Mouse (Mus musculus) embryonic facial prominence, embryonic 14.5 days (tissue): ENCODE data around the gene Zfp661. TPM values are rescaled to one million over a fixed set of nuclear protein-coding genes. Genes with fewer than 3 reads are reported as not detected.

Experiments used
- ATAC-seq: fragments of 200-750 bp; cut with Nextera tagmentation; 2 replicates; pipeline ENCODE4 v1.8.0; 2017; ENCODE audit warnings: low read depth, moderate number of reproducible peaks, moderate TSS enrichment
- DNase-seq: peaks from one replicate; pipeline ENCODE4 v3.0.0-alpha.2; 2015; ENCODE audit warnings: low spot score
- H3K27ac ChIP-seq: fragments of 300-500 bp; sonication (generic); replicated peaks from 2 replicates; pipeline ENCODE4 v1.5.1; 2014; ENCODE audit warnings: low read depth, mild to moderate bottlenecking, low read length, moderate library complexity
- H3K27me3 ChIP-seq: fragments of 300-500 bp; sonication (generic); replicated peaks from 2 replicates; pipeline ENCODE4 v1.6.1; 2014; ENCODE audit warnings: low read length; ENCODE audit not compliant: control insufficient read depth, insufficient read depth
- H3K36me3 ChIP-seq: fragments of 300-500 bp; sonication (generic); 2 replicates; pipeline ENCODE4 v1.6.1; 2014; ENCODE audit warnings: low read length, mixed read lengths; ENCODE audit not compliant: control insufficient read depth, insufficient read depth
- H3K4me1 ChIP-seq: fragments of 300-500 bp; sonication (generic); 2 replicates; pipeline ENCODE4 v1.6.1; 2014; ENCODE audit warnings: antibody characterized with exemption, low read length; ENCODE audit not compliant: control insufficient read depth, insufficient read depth
- H3K4me2 ChIP-seq: fragments of 300-500 bp; sonication (generic); 2 replicates; pipeline ENCODE4 v1.6.1; 2014; ENCODE audit warnings: low read depth, mild to moderate bottlenecking, low read length, moderate library complexity, mixed read lengths
- H3K4me3 ChIP-seq: fragments of 300-500 bp; sonication (generic); 2 replicates; pipeline ENCODE4 v1.5.1; 2014; ENCODE audit warnings: low read depth, mild to moderate bottlenecking, low read length
- H3K9ac ChIP-seq: fragments of 300-500 bp; sonication (generic); 2 replicates; pipeline ENCODE4 v1.6.1; 2014; ENCODE audit warnings: low read depth, mild to moderate bottlenecking, low read length, moderate library complexity, mixed read lengths
- H3K9me3 ChIP-seq: fragments of 300-500 bp; sonication (generic); 2 replicates; pipeline ENCODE4 v1.6.1; 2016; ENCODE audit warnings: low read length; ENCODE audit not compliant: control insufficient read depth
- WGBS: fragments of 180-500 bp; shearing (Covaris S2); extraction: QIAGEN DNeasy Blood & Tissue Kit; methylation state at CpG from one replicate; pipeline ENCODE4 v1.1.7; 2014; 5-methylcytosine and 5-hydroxymethylcytosine counted together
- polyA plus RNA-seq: library from polyadenylated mRNA; unstranded; fragments of >200 nt; fragmentation: Nextera tagmentation; extraction: Ambion mirVana; gene quantifications from 2 replicates; pipeline ENCODE4 v1.2.1, GENCODE M21; 2014

The Zfp661 gene
- polyA plus RNA-seq, result 4.0 and 5.1 TPM in 2 replicates

DNA sequence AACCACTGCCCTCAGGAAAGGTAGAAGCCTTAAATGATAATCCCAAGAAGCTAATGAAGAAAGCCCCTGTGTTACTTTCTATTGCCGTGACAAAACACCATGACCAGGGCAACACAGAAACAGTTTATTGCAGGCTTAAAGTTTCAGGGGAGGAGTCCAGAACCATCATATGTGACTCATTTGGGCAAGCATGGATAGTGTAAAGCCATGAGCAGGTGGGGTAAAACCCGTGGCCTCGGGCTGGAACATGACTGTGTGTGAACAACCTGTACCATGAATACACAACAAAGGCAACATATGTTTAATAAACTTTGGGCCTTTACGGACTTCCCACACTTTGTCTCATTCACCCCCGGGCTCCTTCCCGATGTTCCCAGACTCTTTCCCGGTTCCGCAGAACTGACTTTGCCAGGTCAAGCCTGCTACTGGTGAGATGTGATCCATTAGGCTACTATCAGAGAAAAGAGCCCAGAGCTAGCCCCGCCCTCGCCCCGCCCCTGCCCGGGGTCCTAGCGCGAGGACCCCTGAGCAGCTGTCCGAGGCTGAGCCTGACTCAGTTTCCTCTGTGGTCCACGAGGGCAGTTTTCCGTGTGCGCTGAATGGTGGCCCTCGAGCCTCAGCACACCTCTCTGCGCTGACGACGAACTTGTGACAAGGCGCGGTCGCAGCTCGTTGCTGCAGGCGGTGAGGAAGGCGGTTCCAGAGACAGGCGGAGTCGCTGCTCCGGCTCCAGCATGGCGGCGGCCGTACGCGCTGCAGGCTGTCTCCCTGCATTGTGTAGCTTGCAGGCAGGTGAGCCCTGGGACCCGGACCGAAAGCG lies at the start of gene Zfp661, which contains the start of gene Mrps5:
Zfp661 (minus strand) TSS at position 401 of the 820 bp plus-strand sequence.
Mrps5 (plus strand) TSS at position 529 of the 820 bp plus-strand sequence.
- Histone ChIP-seq H3K4me2 (peak within 1 kb of the TSS; percentile 71), H3K9ac (peak within 1 kb of the TSS; percentile 91), H3K27ac (peak within 1 kb of the TSS; percentile 91), H3K4me3 (peak within 1 kb of the TSS; percentile 89), H3K9me3 (no peaks in the 10 kb centered on the region), H3K4me1 (peaks cover 23% of the 10 kb centered on the region), H3K27me3 (no peaks in the 10 kb centered on the region), H3K36me3 (peaks cover 5% of the 10 kb centered on the region; the same call in 1 of the 2 replicates)
- DNase-seq (peak; percentile 71), ATAC-seq (peak; percentile 88)
- whole genome bisulfite sequencing, result 5% methylated on average over 28 of the region's 39 CpGs

DNA sequence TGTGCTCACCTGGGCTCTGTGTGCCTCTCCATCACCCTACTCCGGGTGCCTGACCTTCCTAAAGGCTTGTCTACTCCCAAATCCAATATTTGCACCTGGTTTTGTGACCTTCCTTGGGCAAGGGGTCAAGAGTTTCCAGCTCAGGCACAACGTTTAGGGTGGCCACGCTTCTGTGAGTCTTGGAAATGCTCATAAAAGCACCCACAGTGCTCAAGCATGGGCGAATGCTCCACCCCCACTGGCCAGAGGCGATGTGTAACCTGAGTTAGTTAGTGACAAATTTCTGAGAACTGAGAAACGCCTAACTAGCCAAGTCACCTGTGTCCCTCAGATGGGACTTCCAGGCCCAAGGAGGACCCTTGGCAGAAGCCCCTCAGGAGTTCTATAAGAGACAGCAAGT lies 48.7 kb upstream of the Zfp661 start:
- 69% methylated on average over 6 of the region's 6 CpGs for WGBS

DNA sequence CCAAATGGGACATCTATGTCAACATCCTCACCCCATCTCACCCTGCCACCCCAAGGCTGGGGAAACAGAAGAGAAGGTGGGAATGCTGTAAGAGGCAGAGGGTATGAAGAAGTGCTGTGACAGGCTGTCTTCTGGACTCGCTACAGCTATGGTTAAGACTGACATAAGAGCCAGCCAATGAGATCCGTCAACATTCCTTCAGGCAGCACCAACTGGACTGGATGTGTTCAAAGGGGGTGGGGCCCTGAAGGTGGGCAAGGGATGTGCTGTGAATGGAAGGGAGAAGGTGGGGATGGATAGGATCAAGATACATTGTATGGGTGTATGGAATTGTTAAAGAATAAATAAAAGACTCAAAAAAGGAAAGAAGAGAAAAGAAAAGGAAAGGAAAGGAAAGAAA lies 45.7 kb upstream of the Zfp661 start:
- Histone ChIP-seq H3K27me3 (no peaks in the 10 kb centered on the region), H3K36me3 (no peaks in the 10 kb centered on the region), H3K27ac (no peak overlapping the region), H3K9ac (no peak overlapping the region), H3K4me3 (no peak overlapping the region), H3K4me1 (no peaks in the 10 kb centered on the region), H3K9me3 (no peaks in the 10 kb centered on the region), H3K4me2 (no peak overlapping the region)
- DNase-seq (no peak), ATAC-seq (no peak)
- whole genome bisulfite sequencing, result 64% methylated on average over 2 of the region's 2 CpGs

More for the DNA sequence above, 48.7 kb upstream of the Zfp661 start:
- no peak for ATAC-seq
- no peak for DNase-seq
- Histone ChIP-seq H3K9ac (no peak overlapping the region), H3K27ac (no peak overlapping the region), H3K4me3 (no peak overlapping the region), H3K4me2 (no peak overlapping the region), H3K36me3 (no peaks in the 10 kb centered on the region), H3K4me1 (no peaks in the 10 kb centered on the region), H3K9me3 (no peaks in the 10 kb centered on the region), H3K27me3 (no peaks in the 10 kb centered on the region)

DNA sequence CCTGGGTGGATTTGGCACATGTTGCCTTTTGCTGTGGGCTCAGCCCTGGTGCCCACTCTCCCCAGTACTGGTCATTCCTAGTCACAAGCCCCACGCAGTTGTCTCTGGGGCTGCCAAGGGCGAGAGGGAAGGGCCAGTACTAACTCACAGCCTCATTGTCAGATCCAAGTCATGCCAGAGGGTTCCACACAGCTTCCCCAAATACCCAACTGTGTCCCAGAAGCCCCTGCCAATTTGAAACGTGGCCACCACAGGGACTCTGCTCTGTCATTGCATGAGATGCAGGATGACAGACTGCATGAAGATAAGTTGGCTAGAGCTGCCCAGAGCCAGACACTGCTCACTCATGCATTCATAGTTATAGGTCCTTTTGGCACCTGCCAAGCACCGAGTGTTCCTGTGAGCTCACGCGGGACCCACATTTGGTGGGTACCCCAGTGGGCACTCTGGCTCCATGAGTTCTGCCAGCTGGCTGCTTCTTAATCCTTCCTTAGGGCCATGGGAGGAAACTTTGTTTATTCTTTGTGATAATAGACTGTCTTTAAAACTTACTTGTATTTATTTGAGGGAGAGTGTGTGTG lies 41.2 kb upstream of the Zfp661 start:
- DNase-seq (no peak), ATAC-seq (no peak)
- H3K4me1 ChIP-seq, result no peaks in the 10 kb centered on the region
- no peak overlapping the region for H3K9ac ChIP-seq
- no peaks in the 10 kb centered on the region for H3K36me3 ChIP-seq
- no peaks in the 10 kb centered on the region for H3K9me3 ChIP-seq
- H3K27me3 ChIP-seq, result no peaks in the 10 kb centered on the region
- H3K4me2 ChIP-seq, result no peak overlapping the region
- 67% methylated on average over 6 of the region's 6 CpGs for WGBS
- H3K27ac ChIP-seq, result no peak overlapping the region
- H3K4me3 ChIP-seq, result no peak overlapping the region

DNA sequence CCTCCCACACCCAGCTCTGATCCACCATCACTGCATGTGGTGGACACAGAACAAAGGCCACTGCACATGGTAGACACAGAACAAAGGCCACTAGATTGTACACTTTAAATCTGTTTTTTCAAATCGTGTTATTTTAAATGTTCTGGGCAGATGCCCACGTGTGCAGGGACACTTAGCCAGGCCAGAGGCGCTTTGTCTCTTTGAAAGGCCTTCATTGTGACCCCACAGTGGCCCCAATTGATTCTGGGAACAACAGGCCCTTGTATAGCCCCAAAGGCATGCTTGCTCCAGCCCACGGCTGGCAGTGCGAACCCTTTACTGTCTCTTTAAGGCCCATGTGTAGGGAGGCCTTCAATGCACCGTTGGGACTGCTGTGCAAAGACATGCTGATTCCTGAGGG lies 40.5 kb upstream of the Zfp661 start:
- H3K27me3 ChIP-seq, result no peaks in the 10 kb centered on the region
- H3K36me3 ChIP-seq, result no peaks in the 10 kb centered on the region
- no peaks in the 10 kb centered on the region for H3K4me1 ChIP-seq
- WGBS, result 39% methylated on average over 6 of the region's 6 CpGs
- H3K9ac ChIP-seq, result no peak overlapping the region
- H3K4me2 ChIP-seq, result no peak overlapping the region
- no peak for ATAC-seq
- H3K27ac ChIP-seq, result no peak overlapping the region
- H3K9me3 ChIP-seq, result no peaks in the 10 kb centered on the region
- H3K4me3 ChIP-seq, result no peak overlapping the region
- DNase-seq, result no peak

DNA sequence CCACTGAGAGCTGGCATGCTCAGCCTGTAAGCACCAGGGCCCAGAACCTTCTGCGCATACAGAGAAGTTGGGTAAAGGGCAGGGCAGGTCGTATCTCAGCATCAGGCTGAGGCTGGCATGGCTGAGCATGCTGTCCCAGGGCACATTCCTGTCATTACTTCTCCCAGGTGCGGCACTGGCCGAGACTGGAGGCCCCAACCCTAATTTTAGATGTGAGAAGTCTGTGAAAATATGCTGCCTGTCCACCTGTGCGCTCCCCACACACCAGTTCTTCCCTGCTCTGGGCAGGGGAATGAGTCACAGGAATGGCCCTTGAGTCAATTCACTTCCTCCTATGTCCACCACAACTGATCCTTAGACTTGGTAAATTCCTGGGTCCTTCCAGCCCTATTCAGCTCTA lies 38.8 kb upstream of the Zfp661 start:
- Histone ChIP-seq H3K4me3 (no peak overlapping the region), H3K36me3 (no peaks in the 10 kb centered on the region), H3K9me3 (no peaks in the 10 kb centered on the region), H3K27ac (no peak overlapping the region), H3K9ac (no peak overlapping the region), H3K27me3 (no peaks in the 10 kb centered on the region), H3K4me2 (no peak overlapping the region), H3K4me1 (no peaks in the 10 kb centered on the region)
- no peak for DNase-seq
- no peak for ATAC-seq
- 64% methylated on average over 5 of the region's 5 CpGs for WGBS

DNA sequence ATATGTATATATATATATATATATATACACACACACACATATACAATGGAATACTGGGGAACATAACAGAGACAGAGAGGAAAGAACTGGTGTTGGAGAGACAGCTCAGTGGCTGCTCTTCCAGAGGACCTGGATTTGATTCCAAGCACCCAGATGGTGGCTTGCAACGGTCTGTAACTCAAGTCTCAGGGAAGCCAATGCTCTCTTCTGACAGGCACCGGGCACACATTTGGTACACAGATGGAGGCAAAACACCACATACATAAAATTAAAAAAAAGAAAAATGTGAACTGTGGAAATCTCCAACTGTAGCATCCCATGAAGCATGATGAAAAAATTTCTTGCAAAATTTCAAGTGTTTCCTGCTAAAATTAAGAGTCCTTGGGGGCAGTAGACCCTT lies 37.9 kb upstream of the Zfp661 start:
- WGBS, result 75% methylated on average over 2 of the region's 2 CpGs
- Histone ChIP-seq H3K9me3 (no peaks in the 10 kb centered on the region), H3K4me1 (no peaks in the 10 kb centered on the region), H3K9ac (no peak overlapping the region), H3K4me2 (no peak overlapping the region), H3K27me3 (no peaks in the 10 kb centered on the region), H3K4me3 (no peak overlapping the region), H3K36me3 (no peaks in the 10 kb centered on the region), H3K27ac (no peak overlapping the region)
- DNase-seq, result no peak
- no peak for ATAC-seq

DNA sequence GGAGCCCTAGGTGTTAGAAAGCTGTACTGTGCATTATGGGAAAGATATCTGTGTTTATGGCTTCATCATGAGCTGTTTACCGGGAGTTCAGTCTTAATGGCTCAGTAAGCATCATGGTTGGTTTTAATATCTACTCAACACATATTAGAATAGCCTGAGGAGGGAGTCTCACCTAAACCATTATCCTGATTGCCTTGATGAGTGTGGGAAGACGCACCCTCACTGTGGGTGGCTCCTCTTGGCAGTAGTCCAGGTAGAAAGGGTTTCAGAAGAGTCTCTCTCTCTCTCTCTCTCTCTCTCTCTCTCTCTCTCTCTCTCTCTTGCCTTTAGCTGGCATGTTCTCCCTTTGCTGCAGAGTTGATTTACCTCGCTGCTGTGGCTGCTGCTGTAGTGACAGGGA lies 35.2 kb upstream of the Zfp661 start:
- no peaks in the 10 kb centered on the region for H3K4me1 ChIP-seq
- H3K36me3 ChIP-seq, result no peaks in the 10 kb centered on the region
- H3K4me2 ChIP-seq, result no peak overlapping the region
- H3K4me3 ChIP-seq, result no peak overlapping the region
- no peak for DNase-seq
- 41% methylated on average over 3 of the region's 3 CpGs for WGBS
- ATAC-seq, result no peak
- no peaks in the 10 kb centered on the region for H3K9me3 ChIP-seq
- H3K27ac ChIP-seq, result no peak overlapping the region
- no peak overlapping the region for H3K9ac ChIP-seq
- no peaks in the 10 kb centered on the region for H3K27me3 ChIP-seq
